Mouse (Mus musculus) ovary, postnatal 36 days (tissue): ENCODE data around the gene 9130023H24Rik.

ENCODE experiments used
- DNase-seq: peaks from one replicate; pipeline ENCODE4 v3.0.0; 2022; ENCODE audit warnings: low spot score, mixed read lengths

Gene 9130023H24Rik

GRCm38 (mm10) chr7:128246496-128247391 lies 8.9 kb upstream of the 9130023H24Rik start, which contains the start of gene Tgfb1i1:
Gene Tgfb1i1 (plus strand): TSS chr7:128246812.
- peak; percentile 67 for DNase-seq

GRCm38 (mm10) chr7:128245547-128245946 lies 7.7 kb upstream of the 9130023H24Rik start:
- no peak for DNase-seq

DNA sequence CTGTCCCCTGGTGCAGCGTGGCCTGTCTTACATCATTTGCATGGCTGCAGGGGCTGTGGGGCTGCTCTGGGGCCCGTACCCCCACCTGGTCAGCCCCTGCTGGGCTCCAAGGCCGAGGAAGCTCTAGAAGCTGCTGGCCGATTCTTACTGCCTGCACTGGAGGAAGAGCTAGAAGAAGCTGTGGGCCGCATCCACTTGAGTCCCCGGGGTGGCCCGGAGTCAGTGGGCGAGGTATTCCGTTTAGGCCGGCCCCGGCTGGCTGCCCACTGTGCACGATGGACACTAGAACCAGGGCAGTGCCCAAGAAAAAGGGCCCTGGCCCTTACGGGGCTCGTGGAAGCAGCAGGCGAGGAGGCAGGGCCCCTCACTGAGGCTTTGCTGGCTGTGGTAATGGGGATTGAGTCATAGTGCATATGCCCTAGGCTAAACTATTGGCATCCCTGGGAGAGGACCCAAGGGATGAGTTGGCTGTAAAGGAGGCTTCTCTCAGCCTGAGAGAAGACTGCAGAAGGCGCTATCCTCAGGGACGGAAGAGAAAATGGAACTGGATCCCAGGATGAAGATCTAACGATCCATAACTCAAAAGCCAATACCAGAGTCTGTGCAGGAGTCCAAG lies 6.7 kb upstream of the 9130023H24Rik start:
- DNase-seq = no peak

GRCm38 (mm10) chr7:128243921-128244320 lies 6.1 kb upstream of the 9130023H24Rik start:
- no peak for DNase-seq

- DNase-seq = no peak
Measured at GRCm38 (mm10) chr7:128242331-128242730, 4.5 kb upstream of the 9130023H24Rik start.

DNA sequence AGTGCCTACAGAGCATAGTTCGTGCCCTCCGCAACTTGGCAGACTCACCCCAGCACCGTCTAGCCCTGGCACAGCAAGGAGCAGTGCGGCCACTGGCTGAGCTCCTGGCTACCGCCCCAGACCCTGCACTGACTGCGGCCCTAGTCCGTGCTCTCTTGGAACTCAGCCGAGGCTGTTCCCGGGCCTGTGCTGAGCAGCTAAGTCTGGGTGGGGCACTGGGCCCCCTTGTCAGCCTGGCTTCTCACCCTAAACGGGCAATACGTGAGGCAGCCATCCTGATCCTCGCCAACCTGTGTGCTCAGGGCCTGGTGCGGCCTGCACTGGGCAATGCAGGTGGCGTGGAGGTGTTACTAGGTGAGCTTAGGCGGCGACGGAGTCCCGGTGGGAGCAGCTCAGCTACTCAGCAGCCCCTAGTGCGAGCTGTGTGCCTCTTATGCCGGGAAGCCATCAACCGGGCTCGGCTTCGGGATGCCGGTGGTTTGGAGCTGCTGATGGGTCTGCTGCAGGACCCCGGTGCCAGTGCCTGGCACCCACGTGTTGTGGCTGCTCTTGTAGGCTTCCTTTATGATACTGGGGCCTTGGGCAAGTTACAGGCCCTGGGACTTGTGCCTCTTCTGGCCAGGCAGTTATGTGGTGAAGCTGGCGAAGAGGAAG lies 2.4 kb upstream of the 9130023H24Rik start:
- no peak for DNase-seq

- no peak for DNase-seq
Measured at GRCm38 (mm10) chr7:128238991-128239390, 1.2 kb upstream of the 9130023H24Rik start.

- no peak for DNase-seq
Measured at GRCm38 (mm10) chr7:128237593-128237926, 271 bp downstream of the 9130023H24Rik start.

GRCm38 (mm10) chr7:128236856-128237592 lies 807 bp downstream of the 9130023H24Rik start, which contains the start of gene Armc5:
Gene Armc5 (plus strand): TSS chr7:128237342.
- peak; percentile 86 for DNase-seq

GRCm38 (mm10) chr7:128236426-128236825 lies 1.4 kb downstream of the 9130023H24Rik start:
- no peak for DNase-seq

DNA sequence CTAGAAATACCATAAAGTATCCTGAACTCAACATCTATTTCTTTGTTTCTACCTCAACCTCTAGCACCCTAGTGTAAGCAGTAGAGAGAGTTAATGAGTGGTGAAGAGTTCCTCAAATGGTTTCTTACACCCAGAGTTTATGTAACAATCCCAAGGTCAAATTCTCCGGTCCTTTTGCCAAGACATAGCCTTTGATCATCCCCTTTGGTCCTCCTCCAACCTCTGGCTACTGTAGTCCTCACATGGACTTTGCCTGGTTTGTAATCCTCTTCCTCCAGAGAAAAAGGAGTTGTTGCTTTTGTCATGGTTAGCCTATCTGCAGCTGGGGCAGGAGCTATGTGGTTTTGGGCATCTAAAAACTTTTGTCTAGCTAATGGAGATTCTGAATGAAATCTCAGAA lies 2.4 kb downstream of the 9130023H24Rik start:
- no peak for DNase-seq

GRCm38 (mm10) chr7:128234796-128235195 lies 3.0 kb downstream of the 9130023H24Rik start:
- DNase-seq = no peak

DNA sequence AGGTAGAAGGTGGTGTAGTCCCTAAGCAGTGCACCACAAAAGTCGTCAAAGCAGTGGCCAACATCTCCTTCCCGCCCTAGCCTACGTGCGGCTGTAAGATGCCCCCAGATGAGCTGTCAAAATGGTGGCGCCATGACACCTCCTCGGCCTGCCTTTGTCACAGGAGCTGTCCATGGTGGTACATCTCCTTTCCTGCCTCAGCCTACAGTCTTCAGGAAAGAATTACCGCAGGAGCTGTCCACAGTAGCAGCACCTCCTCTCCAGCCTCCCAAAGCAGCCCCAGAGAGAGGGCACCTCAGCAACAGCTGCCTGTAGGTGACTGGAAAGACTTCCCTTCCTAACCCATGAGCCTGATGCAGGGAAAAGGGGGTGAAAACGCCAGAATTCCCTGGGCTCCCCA lies 6.1 kb downstream of the 9130023H24Rik start:
- DNase-seq = no peak

GRCm38 (mm10) chr7:128220936-128221335 lies 16.9 kb downstream of the 9130023H24Rik start:
- DNase-seq = no peak

DNA sequence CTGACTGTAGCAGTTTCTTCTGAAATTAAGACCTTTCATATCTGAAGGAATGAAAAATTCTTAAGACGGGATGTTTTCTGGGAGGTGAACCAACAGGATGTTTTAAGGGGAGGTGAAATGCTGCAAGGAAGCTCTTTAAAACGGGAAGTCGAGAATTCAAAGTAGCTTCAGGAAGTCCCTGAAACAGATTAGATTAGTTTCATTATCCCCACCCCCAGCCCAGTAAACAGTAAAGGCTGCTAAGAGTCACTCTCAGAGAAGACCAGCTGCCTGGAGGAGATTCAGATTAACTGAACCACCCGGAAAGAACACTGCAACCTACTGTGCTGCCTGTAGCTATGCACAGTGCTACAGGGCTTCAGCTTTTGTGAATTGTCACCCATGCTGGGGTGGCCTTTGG lies 17.9 kb downstream of the 9130023H24Rik start:
- no peak for DNase-seq

- DNase-seq = no peak
Measured at GRCm38 (mm10) chr7:128209826-128210225, 28.0 kb downstream of the 9130023H24Rik start.

- DNase-seq = peak; percentile 35
Measured at GRCm38 (mm10) chr7:128208187-128208586, 29.6 kb downstream of the 9130023H24Rik start.

GRCm38 (mm10) chr7:128206152-128206551 lies 31.7 kb downstream of the 9130023H24Rik start, which contains the start of gene Cox6a2:
Gene Cox6a2 (minus strand): TSS chr7:128206387.
- DNase-seq = no peak

DNA sequence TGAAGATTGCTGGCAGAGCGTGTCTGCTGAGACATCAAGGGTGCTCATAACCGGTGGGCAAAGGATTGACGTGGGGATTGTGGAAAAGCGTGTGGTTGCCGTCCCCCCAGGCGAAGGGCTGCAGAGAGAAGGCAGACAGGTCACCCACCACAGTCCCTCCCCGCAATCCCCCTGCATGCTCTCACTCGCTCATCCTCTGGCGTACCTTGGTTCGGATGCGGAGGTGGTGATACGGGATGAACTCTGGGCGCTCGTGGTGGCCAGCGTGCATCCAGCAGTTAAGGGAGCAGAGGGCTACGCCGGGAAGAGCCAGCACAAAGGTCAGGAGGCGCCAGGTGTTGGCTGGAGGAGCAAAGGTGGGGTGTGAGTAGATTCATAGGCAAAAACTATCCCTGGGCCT lies 32.1 kb downstream of the 9130023H24Rik start:
- DNase-seq = no peak

DNA sequence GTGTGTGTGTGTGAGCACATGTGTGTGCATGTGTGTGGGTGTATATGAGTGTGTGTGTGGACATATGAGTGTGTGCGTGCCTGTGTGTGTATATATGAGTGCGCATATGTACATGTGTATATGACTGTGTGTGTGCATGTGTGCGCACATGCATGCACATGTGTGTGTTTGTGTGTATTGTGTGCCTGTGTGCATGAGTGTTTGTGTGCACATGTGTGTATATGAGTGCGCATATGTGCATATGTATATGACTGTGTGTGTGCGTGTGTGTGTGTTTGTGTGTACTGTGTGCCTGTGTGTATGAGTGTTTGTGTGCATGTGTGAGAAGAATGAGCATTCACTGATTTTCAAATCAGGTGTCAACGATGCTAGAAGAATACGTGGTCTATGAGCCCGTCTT lies 33.7 kb downstream of the 9130023H24Rik start:
- DNase-seq = no peak

DNA sequence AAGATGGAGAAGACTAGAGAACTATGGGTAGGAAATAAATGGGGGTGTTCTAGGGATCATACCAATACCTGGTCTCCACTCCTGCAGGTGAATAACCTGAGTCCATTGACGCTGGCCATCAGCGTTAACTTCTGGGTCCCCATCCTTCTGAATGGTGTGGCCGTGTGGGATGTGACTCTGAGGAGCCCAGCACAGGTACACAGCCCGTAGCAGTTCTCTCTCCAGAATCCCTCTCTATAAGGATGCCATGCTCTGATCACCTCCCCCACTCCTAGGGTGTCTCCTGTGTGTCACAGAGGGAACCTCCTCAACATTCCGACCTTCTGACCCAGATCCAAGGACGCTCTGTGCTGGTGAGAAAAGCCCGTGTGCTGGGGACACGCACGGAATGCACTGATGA lies 34.8 kb downstream of the 9130023H24Rik start:
- DNase-seq = no peak

DNA sequence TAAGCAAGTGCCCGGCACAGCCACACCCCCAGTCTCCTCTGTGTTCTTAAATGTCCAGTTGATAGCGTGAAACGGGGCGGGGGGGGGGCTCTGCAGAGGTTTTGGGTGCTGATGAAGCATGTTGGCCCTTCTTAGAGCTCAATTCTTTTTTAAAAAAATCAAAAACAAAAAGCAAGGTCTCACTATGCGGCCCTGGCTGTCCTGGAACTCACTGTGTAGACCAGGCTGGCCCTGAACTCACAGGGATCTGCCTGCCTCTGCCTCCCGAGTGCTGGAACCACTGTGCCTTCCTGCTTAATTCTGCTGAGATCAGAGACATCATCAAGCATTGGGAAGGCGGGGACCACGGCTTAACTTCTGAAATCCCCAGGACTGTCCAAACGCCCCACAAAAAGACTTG lies 36.2 kb downstream of the 9130023H24Rik start:
- no peak for DNase-seq
